Mouse (Mus musculus): ENCODE data around the gene Amer3.
"Not testable (repeated sequence)": the region's sequence is repeated elsewhere in the genome, so short reads cannot be mapped to it uniquely, and the experiment has no call there.

Amer3 gene

GRCm38 (mm10) chr1:34600000-34600399, 20.5 kb downstream of the Amer3 start:
- intact Hi-C loops (cut with DNase I): no loop called here

GRCm38 (mm10) chr1:34601323-34602047, 22.0 kb downstream of the Amer3 start:
- intact Hi-C loops (cut with DNase I): no loop called here

GRCm38 (mm10) chr1:34602363-34602762, 22.9 kb downstream of the Amer3 start:
- intact Hi-C loops (cut with DNase I): no loop called here

GRCm38 (mm10) chr1:34613801-34614200, 34.3 kb downstream of the Amer3 start:
- intact Hi-C loops (cut with DNase I): no loop called here

- intact Hi-C loops (cut with DNase I): not testable (repeated sequence)
Measured at GRCm38 (mm10) chr1:34620116-34620515, 40.7 kb downstream of the Amer3 start.

- intact Hi-C loops (cut with DNase I): not testable (repeated sequence)
Measured at GRCm38 (mm10) chr1:34620761-34621160, 41.3 kb downstream of the Amer3 start.

GRCm38 (mm10) chr1:34635711-34636110, 56.3 kb downstream of the Amer3 start:
- intact Hi-C loops (cut with DNase I): loop anchor here (10.0 kb wide), 1 partner anchor 259 kb away; no protein-coding TSS in a partner anchor
